Mouse (Mus musculus): ENCODE results near the gene Lmnb2.

Lmnb2 gene

DNA sequence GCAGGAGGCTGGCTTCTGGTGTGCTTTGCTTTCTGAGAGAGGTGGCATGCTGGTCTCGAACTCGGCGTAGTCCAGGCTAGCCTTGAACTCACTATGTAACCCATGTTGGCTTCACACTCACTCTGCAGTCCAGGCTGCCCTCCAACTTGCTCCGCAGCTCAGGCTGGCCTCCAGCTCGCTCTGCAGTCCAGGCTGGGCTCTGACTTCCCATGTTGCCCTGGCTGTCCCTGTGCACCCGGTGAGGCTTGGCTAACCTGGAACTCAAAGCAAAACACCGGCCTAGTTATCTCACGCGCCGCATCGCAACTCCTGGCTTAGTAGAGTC is 62.3 kb downstream of the Lmnb2 start:
- no peak for DNase-seq (ENCODE audit: low read depth)

DNA sequence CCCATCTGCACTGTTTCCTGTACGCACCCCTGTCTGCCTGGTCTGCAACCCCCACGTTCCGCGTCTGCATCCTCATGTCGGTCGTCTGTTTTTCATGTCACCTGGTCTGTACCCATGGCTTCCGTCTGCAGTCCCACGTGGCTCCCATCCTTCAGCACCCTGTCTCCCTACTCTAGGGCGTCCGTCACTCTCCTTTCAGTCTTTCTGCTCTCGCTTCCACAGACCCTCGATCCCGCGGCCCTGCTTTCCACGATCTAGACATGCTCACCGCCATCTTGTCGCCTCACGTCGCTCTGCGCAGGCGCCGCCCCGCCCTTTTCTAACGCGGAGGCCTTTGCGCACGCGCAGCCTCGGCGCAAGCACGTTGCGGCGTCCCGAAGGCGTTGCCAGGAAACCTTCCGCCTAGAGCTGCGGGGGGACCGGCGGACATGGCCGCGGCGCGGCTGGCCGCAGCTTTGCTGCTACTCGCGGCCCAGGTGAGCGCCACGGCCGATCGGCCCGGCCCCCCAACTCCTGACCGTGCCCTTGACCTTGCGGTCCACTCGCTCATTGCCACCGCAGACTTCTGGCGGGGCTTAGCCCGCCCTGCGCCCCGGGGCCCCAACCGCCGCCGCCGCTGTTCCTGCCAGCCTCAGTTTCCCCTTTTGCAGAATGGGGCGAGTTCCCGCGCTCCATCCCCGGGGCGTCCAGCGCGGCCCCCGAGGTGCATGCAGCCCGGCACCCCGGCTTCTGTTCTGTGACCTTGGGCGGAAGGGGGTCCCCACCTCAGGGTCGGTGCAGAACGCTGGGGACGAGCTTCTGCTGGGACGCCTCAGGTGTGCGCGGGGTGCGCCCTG is 62.9 kb downstream of the Lmnb2 start, which contains the start of the genes Lsm7 and Sppl2b:
TSS of gene Lsm7 (minus strand) at position 297 of the 836 bp plus-strand sequence.
TSS of gene Sppl2b (plus strand) at position 363 of the 836 bp plus-strand sequence.
- peak; percentile 91 for DNase-seq (ENCODE audit: low read depth)

All from c-Kit-positive CD71-positive TER-119-negative erythroid progenitor cells, embryonic 14.5 days (primary cell).